Mouse (Mus musculus): ENCODE results near the gene Dock6. TPM values are rescaled to one million over a fixed set of nuclear protein-coding genes. Genes with fewer than 3 reads are reported as not detected.
A peak's percentile ranks its signal among the peaks of the same experiment; 100 is the strongest.
"Not testable (repeated sequence)": the region's sequence is repeated elsewhere in the genome, so short reads cannot be mapped to it uniquely, and the experiment has no call there.

Gene Dock6
- total and polyA plus RNA-seq, 3 experiments: 0.79 to 3.6 (median 3.3) TPM

- TF ChIP-seq USF2 (conservative IDR thresholded peaks at IDR 0.05; ENCODE audit: low read depth, low read length): no peak
- TF ChIP-seq CTCF (conservative IDR thresholded peaks at IDR 0.05 in 1 of 2, IDR thresholded peaks at IDR 0.05 in 1 of 2; ENCODE audit: low read depth in 2 of 2, low read length in 2 of 2): peak; percentile 93 to 96
These were observed 18.6 kb upstream of the Dock6 start (continued) for GRCm38 (mm10) chr9:21870879-21871524.

GRCm38 (mm10) chr9:21869290-21869689, 16.9 kb upstream of the Dock6 start:
- peak in 1 of 2 experiments; percentile 39; a peak in 2 of 4 replicates for TF ChIP-seq CTCF (conservative IDR thresholded peaks at IDR 0.05 in 1 of 2, IDR thresholded peaks at IDR 0.05 in 1 of 2; ENCODE audit: low read depth in 2 of 2, low read length in 2 of 2)
- H3K4me2 ChIP-seq (ENCODE audit: insufficient read depth, low read depth, poor library complexity, severe bottlenecking); H3K36me3 ChIP-seq (replicated peaks in 1 of 2; ENCODE audit: control insufficient read depth in 1 of 2, insufficient read depth in 1 of 2, low read length in 1 of 2); dilution Hi-C loops (cut with MboI; ENCODE audit: extremely low pct_ligation_motif_present, extremely low pct_unique_long_range_greater_than_20kb, low sequenced_read_pairs); DNase-seq (ENCODE audit: extremely low read depth); in situ Hi-C loops (cut with MboI; ENCODE audit: low pct_ligation_motif_present, low pct_unique_long_range_greater_than_20kb, low sequenced_read_pairs); H3K4me3 ChIP-seq (replicated peaks in 1 of 3; ENCODE audit: low read depth in 2 of 3, low read length in 2 of 3, poor library complexity in 1 of 3); H3K9ac ChIP-seq (ENCODE audit: insufficient read depth, low read depth); H3K27ac ChIP-seq (ENCODE audit: insufficient read depth, low read depth); H3K9me3 ChIP-seq (replicated peaks; ENCODE audit: low read length); H3K4me1 ChIP-seq (ENCODE audit: control insufficient read depth in 1 of 2, insufficient read depth in 2 of 2); H3K79me2 ChIP-seq (replicated peaks; ENCODE audit: control insufficient read depth, extremely low read depth, insufficient read depth, poor library complexity, severe bottlenecking): not testable (repeated sequence)
- H3K27me3 ChIP-seq (replicated peaks): peaks cover 67% of the 10 kb centered on the region

- Histone ChIP-seq H3K27ac (ENCODE audit: insufficient read depth, low read depth) (no peak overlapping the region), H3K9me3 (replicated peaks; ENCODE audit: low read length) (peaks cover 2% of the 10 kb centered on the region), H3K4me3 (replicated peaks in 1 of 3; ENCODE audit: low read depth in 2 of 3, low read length in 2 of 3, poor library complexity in 1 of 3) (no peak overlapping the region), H3K4me1 (ENCODE audit: control insufficient read depth in 1 of 2, insufficient read depth in 2 of 2) (0 out of 4 replicates have a peak, but pooled peaks cover 0 to 2% of the 10 kb centered on the region in 2 experiments), H3K36me3 (replicated peaks in 1 of 2; ENCODE audit: control insufficient read depth in 1 of 2, insufficient read depth in 1 of 2, low read length in 1 of 2) (no peaks in the 10 kb centered on the region), H3K27me3 (replicated peaks) (peaks cover 62% of the 10 kb centered on the region), H3K4me2 (ENCODE audit: insufficient read depth, low read depth, poor library complexity, severe bottlenecking) (no peak overlapping the region), H3K9ac (ENCODE audit: insufficient read depth, low read depth) (no peak overlapping the region), H3K79me2 (replicated peaks; ENCODE audit: control insufficient read depth, extremely low read depth, insufficient read depth, poor library complexity, severe bottlenecking) (no peaks in the 10 kb centered on the region)
- DNase-seq (ENCODE audit: extremely low read depth): no peak
- dilution Hi-C loops (cut with MboI; ENCODE audit: extremely low pct_ligation_motif_present, extremely low pct_unique_long_range_greater_than_20kb, low sequenced_read_pairs): no loop called here
- in situ Hi-C loops (cut with MboI; ENCODE audit: low pct_ligation_motif_present, low pct_unique_long_range_greater_than_20kb, low sequenced_read_pairs): no loop called here
- TF ChIP-seq CHD2 (IDR thresholded peaks at IDR 0.05; ENCODE audit: low read length) (no peak), ETS1 (conservative IDR thresholded peaks at IDR 0.05; ENCODE audit: low read depth, low read length) (no peak), ZMIZ1 (IDR thresholded peaks at IDR 0.05; ENCODE audit: low read depth, low read length) (no peak), MXI1 (IDR thresholded peaks at IDR 0.05; ENCODE audit: low read depth, low read length) (no peak), ZNF384 (IDR thresholded peaks at IDR 0.05; ENCODE audit: low read depth, low read length) (no peak), MAZ (IDR thresholded peaks at IDR 0.05; ENCODE audit: low read depth, low read length) (no peak)
These were observed 15.3 kb upstream of the Dock6 start for GRCm38 (mm10) chr9:21867726-21868125.

GRCm38 (mm10) chr9:21866641-21867040, 14.2 kb upstream of the Dock6 start:
- no peak overlapping the region for H3K9ac ChIP-seq (ENCODE audit: insufficient read depth, low read depth)
- peaks cover 52% of the 10 kb centered on the region for H3K27me3 ChIP-seq (replicated peaks)
- dilution Hi-C loops (cut with MboI; ENCODE audit: extremely low pct_ligation_motif_present, extremely low pct_unique_long_range_greater_than_20kb, low sequenced_read_pairs) (no loop called here), in situ Hi-C loops (cut with MboI; ENCODE audit: low pct_ligation_motif_present, low pct_unique_long_range_greater_than_20kb, low sequenced_read_pairs) (no loop called here)
- H3K9me3 ChIP-seq (replicated peaks; ENCODE audit: low read length): peaks cover 9% of the 10 kb centered on the region
- DNase-seq (ENCODE audit: extremely low read depth): no peak
- no peaks in the 10 kb centered on the region for H3K36me3 ChIP-seq (replicated peaks in 1 of 2; ENCODE audit: control insufficient read depth in 1 of 2, insufficient read depth in 1 of 2, low read length in 1 of 2)
- H3K79me2 ChIP-seq (replicated peaks; ENCODE audit: control insufficient read depth, extremely low read depth, insufficient read depth, poor library complexity, severe bottlenecking): no peaks in the 10 kb centered on the region
- 0 out of 4 replicates have a peak, but pooled peaks cover 0 to 2% of the 10 kb centered on the region in 2 experiments for H3K4me1 ChIP-seq (ENCODE audit: control insufficient read depth in 1 of 2, insufficient read depth in 2 of 2)
- no peak overlapping the region for H3K4me3 ChIP-seq (replicated peaks in 1 of 3; ENCODE audit: low read depth in 2 of 3, low read length in 2 of 3, poor library complexity in 1 of 3)
- no peak overlapping the region for H3K27ac ChIP-seq (ENCODE audit: insufficient read depth, low read depth)
- no peak overlapping the region for H3K4me2 ChIP-seq (ENCODE audit: insufficient read depth, low read depth, poor library complexity, severe bottlenecking)
- TF ChIP-seq ZC3H11A (IDR thresholded peaks at IDR 0.05; ENCODE audit: low read depth, low read length) (no peak), JUND (conservative IDR thresholded peaks at IDR 0.05; ENCODE audit: low read depth, low read length) (no peak), MAX (IDR thresholded peaks at IDR 0.05; ENCODE audit: low read length) (no peak), ZMIZ1 (IDR thresholded peaks at IDR 0.05; ENCODE audit: low read depth, low read length) (no peak), MEF2A (IDR thresholded peaks at IDR 0.05; ENCODE audit: borderline replicate concordance, low read depth, low read length) (no peak), UBTF (IDR thresholded peaks at IDR 0.05; ENCODE audit: low read depth, low read length) (no peak), KAT2A (IDR thresholded peaks at IDR 0.05; ENCODE audit: insufficient replicate concordance, low read length) (no peak), ETS1 (conservative IDR thresholded peaks at IDR 0.05; ENCODE audit: low read depth, low read length) (no peak), RCOR1 (conservative IDR thresholded peaks at IDR 0.05; ENCODE audit: low read depth, low read length) (no peak), IRF4 (IDR thresholded peaks at IDR 0.05; ENCODE audit: low read depth, low read length) (no peak), ZNF384 (IDR thresholded peaks at IDR 0.05; ENCODE audit: low read depth, low read length) (no peak), POLR2A (IDR thresholded peaks at IDR 0.05; ENCODE audit: low read depth, low read length) (no peak), USF2 (conservative IDR thresholded peaks at IDR 0.05; ENCODE audit: low read depth, low read length) (no peak), HCFC1 (IDR thresholded peaks at IDR 0.05; ENCODE audit: low read depth, low read length) (no peak), MXI1 (IDR thresholded peaks at IDR 0.05; ENCODE audit: low read depth, low read length) (no peak), SIN3A (IDR thresholded peaks at IDR 0.05; ENCODE audit: low read length) (no peak), ZKSCAN1 (IDR thresholded peaks at IDR 0.05; ENCODE audit: borderline replicate concordance, low read depth, low read length) (no peak), ELF1 (IDR thresholded peaks at IDR 0.05; ENCODE audit: low read depth, low read length) (no peak), EP300 (IDR thresholded peaks at IDR 0.05; ENCODE audit: low read length) (no peak)
